Mouse (Mus musculus): ENCODE results near the gene Snx11. TPM values are rescaled to one million over a fixed set of nuclear protein-coding genes. Genes with fewer than 3 reads are reported as not detected.
"Not testable (repeated sequence)": the region's sequence is repeated elsewhere in the genome, so short reads cannot be mapped to it uniquely, and the experiment has no call there.

The Snx11 gene
- polyA plus RNA-seq, 1 experiment = 18.4 TPM

DNA sequence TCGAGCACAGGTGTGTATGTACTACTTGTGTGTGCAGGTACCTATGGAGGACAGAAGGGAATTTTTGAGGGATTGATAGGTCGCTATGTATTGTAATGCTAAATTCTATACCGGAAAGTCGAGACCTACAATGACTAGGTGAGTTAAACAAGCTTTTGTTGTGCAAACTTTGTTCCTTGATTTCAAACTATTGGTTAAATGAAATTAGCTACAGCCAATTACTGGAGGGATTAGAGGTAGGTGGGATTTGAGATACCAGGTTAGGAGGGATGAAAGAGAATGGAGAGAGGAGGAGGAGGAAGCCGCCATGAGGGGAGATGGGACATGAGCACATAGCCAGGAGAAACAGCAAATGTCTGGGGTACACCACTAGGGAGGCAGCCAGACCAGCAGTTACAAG, 2.9 kb upstream of the Snx11 start:
- peaks cover 19% of the 10 kb centered on the region for H3K79me2 ChIP-seq (ENCODE audit: control insufficient read depth, insufficient read depth)
- no peak for TF ChIP-seq E2F4 (IDR thresholded peaks at IDR 0.05; ENCODE audit: insufficient read depth)
- TF ChIP-seq CEBPB (IDR thresholded peaks at IDR 0.05; ENCODE audit: insufficient read depth, poor library complexity, severe bottlenecking) = no peak
- no peak for TF ChIP-seq MYOD1 (IDR thresholded peaks at IDR 0.05; ENCODE audit: control insufficient read depth in 1 of 3, insufficient read length in 2 of 3, low read depth in 2 of 3)
- no peak for TF ChIP-seq TCF3 (IDR thresholded peaks at IDR 0.05; ENCODE audit: insufficient read length, low read depth)
- no peak for TF ChIP-seq REST (IDR thresholded peaks at IDR 0.05; ENCODE audit: insufficient read depth, insufficient read length)
- no peak for TF ChIP-seq TCF12 (IDR thresholded peaks at IDR 0.05; ENCODE audit: insufficient read depth, poor library complexity, severe bottlenecking)
- no peak for TF ChIP-seq POLR2A (IDR thresholded peaks at IDR 0.05; ENCODE audit: insufficient read length, low read depth)
- TF ChIP-seq MYOG (IDR thresholded peaks at IDR 0.05; ENCODE audit: control insufficient read depth in 1 of 3, insufficient read depth in 1 of 3, insufficient read length in 2 of 3, low read depth in 2 of 3) = no peak
- no peak for TF ChIP-seq MAX (IDR thresholded peaks at IDR 0.05; ENCODE audit: low read depth)
- no peak for TF ChIP-seq USF1 (IDR thresholded peaks at IDR 0.05; ENCODE audit: low read depth)
- no peak for TF ChIP-seq POLR2AphosphoS2 (IDR thresholded peaks at IDR 0.05; ENCODE audit: insufficient read length, low read depth)
- no peak for TF ChIP-seq SRF (IDR thresholded peaks at IDR 0.05; ENCODE audit: control insufficient read depth, insufficient read length, low read depth)
- no peak overlapping the region for H3K4me2 ChIP-seq (ENCODE audit: low read depth)
- H3K27me3 ChIP-seq (ENCODE audit: control insufficient read depth, insufficient read depth, insufficient read length) = no peaks in the 10 kb centered on the region
- no peaks in the 10 kb centered on the region for H3K36me3 ChIP-seq (ENCODE audit: control insufficient read depth, insufficient read depth)
- H3K4me3 ChIP-seq = no peak overlapping the region
- no peak overlapping the region for H3ac ChIP-seq (ENCODE audit: control insufficient read depth, insufficient read length)

DNA sequence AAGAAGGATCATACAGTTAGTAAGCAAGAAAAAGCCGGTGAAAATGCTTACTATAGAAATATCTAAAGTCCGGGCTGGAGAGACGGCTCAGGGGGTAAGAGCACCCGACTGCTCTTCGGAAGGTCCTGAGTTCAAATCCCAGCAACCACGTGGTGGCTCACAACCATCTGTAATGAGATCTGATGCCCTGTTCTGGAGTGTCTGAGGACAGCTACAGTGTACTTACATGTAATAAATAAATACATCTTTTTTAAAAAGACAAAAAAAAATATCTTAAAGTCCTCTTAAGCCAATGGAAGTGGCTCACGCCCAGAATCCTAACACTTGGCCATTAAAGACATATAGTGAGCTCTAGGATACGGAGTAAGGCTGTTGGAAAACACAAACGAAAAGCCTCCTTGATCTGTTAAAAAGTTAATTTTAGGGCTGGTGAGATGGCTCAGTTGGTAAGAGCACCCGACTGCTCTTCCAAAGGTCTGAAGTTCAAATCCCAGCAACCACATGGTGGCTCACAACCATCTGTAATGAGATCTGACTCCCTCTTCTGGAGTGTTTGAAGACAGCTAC, 785 bp upstream of the Snx11 start:
- H3K36me3 ChIP-seq (ENCODE audit: control insufficient read depth, insufficient read depth) = not testable (repeated sequence)
- Histone ChIP-seq H3K4me3 (peak overlapping the region; percentile 77), H3K4me2 (ENCODE audit: low read depth) (peak overlapping the region; percentile 82)

DNA sequence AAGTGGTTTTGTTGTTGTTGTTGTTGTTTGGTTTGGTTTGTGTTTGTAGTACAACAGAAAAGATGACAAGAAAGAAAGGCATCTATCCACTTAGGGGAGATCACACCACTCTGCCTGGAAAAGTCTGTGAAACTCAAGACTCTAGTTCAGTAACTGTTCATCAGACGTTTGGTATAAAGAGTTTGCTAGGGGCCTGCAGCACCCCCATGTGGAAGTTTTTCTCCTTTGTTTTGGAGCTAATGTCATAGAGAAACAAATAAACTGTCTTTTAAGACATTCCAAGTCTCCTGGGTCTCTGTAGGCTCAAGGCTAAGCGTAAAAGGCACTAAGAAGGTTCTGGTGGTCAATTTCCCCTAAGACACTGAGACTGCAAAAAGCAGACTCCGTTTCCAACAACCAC, 1.3 kb downstream of the Snx11 start:
- peak overlapping the region; percentile 99 for H3K4me2 ChIP-seq (ENCODE audit: low read depth)
- peaks cover 25% of the 10 kb centered on the region for H3K36me3 ChIP-seq (ENCODE audit: control insufficient read depth, insufficient read depth)
- peaks cover 28% of the 10 kb centered on the region for H3K79me2 ChIP-seq (ENCODE audit: control insufficient read depth, insufficient read depth)
- TF ChIP-seq REST (IDR thresholded peaks at IDR 0.05; ENCODE audit: insufficient read depth, insufficient read length) = no peak
- no peak for TF ChIP-seq SRF (IDR thresholded peaks at IDR 0.05; ENCODE audit: control insufficient read depth, insufficient read length, low read depth)
- no peak for TF ChIP-seq TCF12 (IDR thresholded peaks at IDR 0.05; ENCODE audit: insufficient read depth, poor library complexity, severe bottlenecking)
- no peak for TF ChIP-seq CEBPB (IDR thresholded peaks at IDR 0.05; ENCODE audit: insufficient read depth, poor library complexity, severe bottlenecking)
- no peak for TF ChIP-seq MAX (IDR thresholded peaks at IDR 0.05; ENCODE audit: low read depth)
- no peak for TF ChIP-seq POLR2A (IDR thresholded peaks at IDR 0.05; ENCODE audit: insufficient read length, low read depth)
- TF ChIP-seq USF1 (IDR thresholded peaks at IDR 0.05; ENCODE audit: low read depth) = no peak
- no peak for TF ChIP-seq POLR2AphosphoS2 (IDR thresholded peaks at IDR 0.05; ENCODE audit: insufficient read length, low read depth)
- no peak for TF ChIP-seq MYOD1 (IDR thresholded peaks at IDR 0.05; ENCODE audit: control insufficient read depth in 1 of 3, insufficient read length in 2 of 3, low read depth in 2 of 3)
- no peak for TF ChIP-seq TCF3 (IDR thresholded peaks at IDR 0.05; ENCODE audit: insufficient read length, low read depth)
- no peak for TF ChIP-seq MYOG (IDR thresholded peaks at IDR 0.05; ENCODE audit: control insufficient read depth in 1 of 3, insufficient read depth in 1 of 3, insufficient read length in 2 of 3, low read depth in 2 of 3)
- no peak for TF ChIP-seq E2F4 (IDR thresholded peaks at IDR 0.05; ENCODE audit: insufficient read depth)
- H3K27me3 ChIP-seq (ENCODE audit: control insufficient read depth, insufficient read depth, insufficient read length) = no peaks in the 10 kb centered on the region
- peak overlapping the region; percentile 77 for H3K4me3 ChIP-seq
- peak overlapping the region; percentile 26 for H3ac ChIP-seq (ENCODE audit: control insufficient read depth, insufficient read length)

More for the DNA sequence above, 785 bp upstream of the Snx11 start:
- not testable (repeated sequence) for H3K27me3 ChIP-seq (ENCODE audit: control insufficient read depth, insufficient read depth, insufficient read length); H3ac ChIP-seq (ENCODE audit: control insufficient read depth, insufficient read length)
- peaks cover 28% of the 10 kb centered on the region for H3K79me2 ChIP-seq (ENCODE audit: control insufficient read depth, insufficient read depth)

DNA sequence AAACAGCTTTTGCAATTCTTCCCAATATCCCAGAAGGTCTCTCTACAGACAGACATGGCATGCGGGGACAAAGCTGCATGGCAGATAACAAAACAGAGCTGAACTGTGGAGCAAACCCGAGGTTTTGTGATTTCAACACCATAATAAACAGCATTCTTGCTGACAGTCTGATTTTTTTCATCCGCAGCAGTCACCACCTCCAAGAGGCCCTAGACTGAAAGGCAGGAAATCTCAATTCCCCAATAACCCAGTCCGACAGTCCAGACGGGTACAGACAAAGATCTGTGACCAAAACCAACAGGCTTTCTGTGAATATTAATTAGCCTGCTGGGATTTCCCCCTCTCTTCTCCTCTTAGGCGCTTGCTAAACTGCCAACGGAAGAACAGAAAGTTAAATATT, 1.7 kb downstream of the Snx11 start:
- H3K4me3 ChIP-seq = peak overlapping the region; percentile 77
- H3K79me2 ChIP-seq (ENCODE audit: control insufficient read depth, insufficient read depth) = peaks cover 28% of the 10 kb centered on the region
- peaks cover 25% of the 10 kb centered on the region for H3K36me3 ChIP-seq (ENCODE audit: control insufficient read depth, insufficient read depth)
- no peaks in the 10 kb centered on the region for H3K27me3 ChIP-seq (ENCODE audit: control insufficient read depth, insufficient read depth, insufficient read length)
- H3K4me2 ChIP-seq (ENCODE audit: low read depth) = peak overlapping the region; percentile 99
- no peak overlapping the region for H3ac ChIP-seq (ENCODE audit: control insufficient read depth, insufficient read length)
- TF ChIP-seq REST (IDR thresholded peaks at IDR 0.05; ENCODE audit: insufficient read depth, insufficient read length) (no peak), CEBPB (IDR thresholded peaks at IDR 0.05; ENCODE audit: insufficient read depth, poor library complexity, severe bottlenecking) (no peak), MYOD1 (IDR thresholded peaks at IDR 0.05; ENCODE audit: control insufficient read depth in 1 of 3, insufficient read length in 2 of 3, low read depth in 2 of 3) (no peak), SRF (IDR thresholded peaks at IDR 0.05; ENCODE audit: control insufficient read depth, insufficient read length, low read depth) (no peak), MYOG (IDR thresholded peaks at IDR 0.05; ENCODE audit: control insufficient read depth in 1 of 3, insufficient read depth in 1 of 3, insufficient read length in 2 of 3, low read depth in 2 of 3) (no peak)

DNA sequence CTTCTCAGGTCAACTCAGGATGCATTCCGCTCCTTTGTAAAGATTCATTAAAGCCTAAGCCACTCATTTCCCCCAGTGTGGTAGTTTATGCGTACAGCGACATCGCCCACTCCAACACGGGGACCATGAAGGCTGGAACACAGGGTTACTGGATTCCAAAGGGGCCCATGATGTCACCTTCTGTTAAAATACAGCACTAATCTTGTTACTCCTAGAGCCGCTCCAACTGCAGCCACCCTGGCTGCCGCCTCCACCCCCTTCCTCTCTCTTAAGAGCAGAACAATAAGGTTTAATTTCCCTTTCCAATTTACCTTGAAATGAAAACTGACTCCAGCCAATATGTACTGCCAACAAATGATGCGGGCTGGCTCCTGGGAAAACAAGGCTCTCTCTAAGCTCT, 2.3 kb downstream of the Snx11 start:
- Histone ChIP-seq H3K4me3 (no peak overlapping the region), H3K79me2 (ENCODE audit: control insufficient read depth, insufficient read depth) (peaks cover 28% of the 10 kb centered on the region), H3K4me2 (ENCODE audit: low read depth) (no peak overlapping the region), H3K27me3 (ENCODE audit: control insufficient read depth, insufficient read depth, insufficient read length) (no peaks in the 10 kb centered on the region), H3ac (ENCODE audit: control insufficient read depth, insufficient read length) (no peak overlapping the region), H3K36me3 (ENCODE audit: control insufficient read depth, insufficient read depth) (peaks cover 28% of the 10 kb centered on the region)
- TF ChIP-seq E2F4 (IDR thresholded peaks at IDR 0.05; ENCODE audit: insufficient read depth) (no peak), SRF (IDR thresholded peaks at IDR 0.05; ENCODE audit: control insufficient read depth, insufficient read length, low read depth) (no peak), TCF12 (IDR thresholded peaks at IDR 0.05; ENCODE audit: insufficient read depth, poor library complexity, severe bottlenecking) (no peak), MYOG (IDR thresholded peaks at IDR 0.05; ENCODE audit: control insufficient read depth in 1 of 3, insufficient read depth in 1 of 3, insufficient read length in 2 of 3, low read depth in 2 of 3) (no peak)

All from myocyte (in vitro differentiated cells).